Mouse (Mus musculus) liver, adult 2 months (tissue): ENCODE measurements around the gene Scube3. TPM values are rescaled to one million over a fixed set of nuclear protein-coding genes. Genes with fewer than 3 reads are reported as not detected.

Experiments used
- DNase-seq: peaks from one replicate; pipeline ENCODE4 v3.0.0-alpha.2; 2011; ENCODE audit warnings: low read depth, low spot score; ENCODE audit errors: extremely low read depth
- H3K27ac ChIP-seq: fragments of 200-500 bp; replicated peaks from 2 replicates; pipeline ENCODE4 v1.5.1; 2012; ENCODE audit warnings: low read depth, mild to moderate bottlenecking, control low read depth, inconsistent platforms, low read length; ENCODE audit not compliant: insufficient read depth
- H3K27me3 ChIP-seq: fragments of 200-500 bp; 2 replicates; pipeline ENCODE4 v1.6.1; 2012; ENCODE audit warnings: mild to moderate bottlenecking, moderate library complexity, low read length, inconsistent platforms; ENCODE audit not compliant: control insufficient read depth, insufficient read depth
- H3K36me3 ChIP-seq: fragments of 200-500 bp; 2 replicates; pipeline ENCODE4 v1.6.1; 2012; ENCODE audit warnings: low read length, inconsistent platforms; ENCODE audit not compliant: control insufficient read depth, insufficient read depth
- H3K4me1 ChIP-seq: fragments of 200-500 bp; 2 replicates; pipeline ENCODE4 v1.6.1; 2011; ENCODE audit warnings: low read length; ENCODE audit not compliant: control insufficient read depth, insufficient read depth
- H3K4me3 ChIP-seq: fragments of 200-500 bp; 2 replicates; pipeline ENCODE4 v1.5.1; 2011; ENCODE audit warnings: low read depth, mild to moderate bottlenecking, control low read depth, low read length, moderate library complexity; ENCODE audit not compliant: insufficient read depth
- H3K79me2 ChIP-seq: fragments of 200-500 bp; 2 replicates; pipeline ENCODE4 v1.6.1; 2012; ENCODE audit warnings: inconsistent platforms, mild to moderate bottlenecking, low read length, moderate library complexity; ENCODE audit not compliant: control insufficient read depth, insufficient read depth
- H3K9ac ChIP-seq: fragments of 200-500 bp; 2 replicates; pipeline ENCODE4 v1.6.1; 2012; ENCODE audit warnings: low read depth, mild to moderate bottlenecking, control low read depth, inconsistent platforms, low read length
- CTCF ChIP-seq: fragments of 200-500 bp; IDR thresholded peaks from 2 replicates; pipeline ENCODE4 v1.5.1; 2011; ENCODE audit warnings: low read depth, low read length, control low read depth
- POLR2A ChIP-seq: fragments of 200-500 bp; IDR thresholded peaks from 2 replicates; pipeline ENCODE4 v1.6.1; 2011; ENCODE audit warnings: low read length, control low read depth; ENCODE audit not compliant: insufficient read depth; ENCODE audit errors: extremely low read depth
- WGBS: fragments of 180-500 bp; shearing (Covaris S2); methylation state at CpG from one replicate; pipeline ENCODE4 v1.1.7; 2018; 5-methylcytosine and 5-hydroxymethylcytosine counted together
- polyA plus RNA-seq: library from polyadenylated mRNA; depleted of rRNA; stranded (reverse); fragments of >200 nt; gene quantifications from 2 replicates; pipeline ENCODE4 v1.2.3, GENCODE M21; 2012
- total RNA-seq: library from RNA; depleted of rRNA; stranded (reverse); fragments of >200 nt; gene quantifications from 2 replicates; pipeline ENCODE4 v1.2.3, GENCODE M21; 2014

Scube3 gene
- total and polyA plus RNA-seq, 2 experiments: 0.06 TPM; not detected in 1

- Histone ChIP-seq H3K36me3 (no peaks in the 10 kb centered on the region), H3K27me3 (no peaks in the 10 kb centered on the region), H3K9ac (no peak overlapping the region), H3K4me3 (no peak overlapping the region), H3K79me2 (no peaks in the 10 kb centered on the region), H3K4me1 (no peaks in the 10 kb centered on the region), H3K27ac (no peak overlapping the region)
- no peak for DNase-seq
- no peak for TF ChIP-seq POLR2A
- TF ChIP-seq CTCF: no peak
- 77% methylated on average over 8 of the region's 8 CpGs for WGBS
These were observed 17.6 kb upstream of the Scube3 start for GRCm38 (mm10) chr17:28124368-28124767.

- Histone ChIP-seq H3K4me1 (no peaks in the 10 kb centered on the region), H3K36me3 (no peaks in the 10 kb centered on the region), H3K79me2 (no peaks in the 10 kb centered on the region), H3K9ac (no peak overlapping the region), H3K4me3 (no peak overlapping the region), H3K27me3 (no peaks in the 10 kb centered on the region), H3K27ac (no peak overlapping the region)
- TF ChIP-seq CTCF: no peak
- 96% methylated on average over 5 of the region's 5 CpGs for WGBS
- no peak for DNase-seq
These were observed 12.1 kb upstream of the Scube3 start for GRCm38 (mm10) chr17:28129796-28130195.

- no peak overlapping the region for H3K4me3 ChIP-seq
- H3K27ac ChIP-seq: no peak overlapping the region
- no peaks in the 10 kb centered on the region for H3K79me2 ChIP-seq
- DNase-seq: no peak
- no peaks in the 10 kb centered on the region for H3K4me1 ChIP-seq
- no peak for TF ChIP-seq CTCF
- TF ChIP-seq POLR2A: no peak
- H3K27me3 ChIP-seq: no peaks in the 10 kb centered on the region
- no peaks in the 10 kb centered on the region for H3K36me3 ChIP-seq
- 62% methylated on average over 5 of the region's 5 CpGs for WGBS
- H3K9ac ChIP-seq: no peak overlapping the region
These were observed 11.4 kb upstream of the Scube3 start for GRCm38 (mm10) chr17:28130391-28131125.

- H3K79me2 ChIP-seq: no peaks in the 10 kb centered on the region
- H3K27me3 ChIP-seq: no peaks in the 10 kb centered on the region
- no peak overlapping the region for H3K4me3 ChIP-seq
- TF ChIP-seq CTCF: no peak
- no peak for TF ChIP-seq POLR2A
- no peaks in the 10 kb centered on the region for H3K36me3 ChIP-seq
- no peak overlapping the region for H3K27ac ChIP-seq
- no peak for DNase-seq
- H3K4me1 ChIP-seq: no peaks in the 10 kb centered on the region
- no peak overlapping the region for H3K9ac ChIP-seq
These were observed 10.8 kb upstream of the Scube3 start for GRCm38 (mm10) chr17:28131156-28131555.

- H3K79me2 ChIP-seq: no peaks in the 10 kb centered on the region
- WGBS: 9% methylated on average over 14 of the region's 14 CpGs
- TF ChIP-seq POLR2A (no peak), CTCF (peak; percentile 79)
- no peaks in the 10 kb centered on the region for H3K36me3 ChIP-seq
- no peak overlapping the region for H3K9ac ChIP-seq
- H3K4me3 ChIP-seq: no peak overlapping the region
- H3K27me3 ChIP-seq: no peaks in the 10 kb centered on the region
- peak; percentile 13 for DNase-seq
- no peaks in the 10 kb centered on the region for H3K4me1 ChIP-seq
- no peak overlapping the region for H3K27ac ChIP-seq
These were observed 8.7 kb upstream of the Scube3 start for GRCm38 (mm10) chr17:28133193-28133592.

GRCm38 (mm10) chr17:28135496-28135895 lies 6.4 kb upstream of the Scube3 start:
- no peaks in the 10 kb centered on the region for H3K36me3 ChIP-seq
- WGBS: 76% methylated on average over 3 of the region's 3 CpGs
- no peaks in the 10 kb centered on the region for H3K79me2 ChIP-seq
- H3K4me1 ChIP-seq: no peaks in the 10 kb centered on the region
- no peak for DNase-seq
- H3K27me3 ChIP-seq: no peaks in the 10 kb centered on the region
- no peak overlapping the region for H3K4me3 ChIP-seq
- no peak overlapping the region for H3K27ac ChIP-seq
- no peak for TF ChIP-seq CTCF
- TF ChIP-seq POLR2A: no peak
- H3K9ac ChIP-seq: no peak overlapping the region
